Mouse (Mus musculus) right cerebral cortex, postnatal 25 days (tissue): ENCODE measurements at regions not wholly inside any gene's neighbourhood (a gene's known extent, or its start where the extent isn't known, plus 50 kb on each side); places are given as distances from the start of the nearest gene placed in this dataset.

Experiments used
- DNase-seq: peaks from one replicate; pipeline ENCODE4 v3.0.0; 2022

DNA sequence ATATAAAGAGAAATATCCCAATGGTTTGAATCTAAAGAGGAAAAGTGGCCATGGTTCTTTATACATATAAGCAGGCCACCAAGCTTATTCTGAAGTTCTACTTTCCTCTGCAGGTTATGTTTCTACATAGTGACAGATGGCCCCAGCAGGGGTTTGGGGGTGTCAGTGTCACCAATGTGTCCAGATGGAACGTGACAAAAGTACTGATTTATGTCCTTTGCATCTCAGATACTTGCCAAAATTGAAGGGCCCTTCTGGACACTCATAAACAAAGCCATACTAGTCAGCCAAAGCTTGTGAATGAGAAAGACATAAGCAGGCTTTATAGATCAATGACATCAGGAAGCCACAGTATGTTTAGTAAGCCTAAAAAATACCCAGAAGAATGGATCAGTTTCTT is 190.3 kb downstream of the Etaa1 start:
- DNase-seq: no peak

DNA sequence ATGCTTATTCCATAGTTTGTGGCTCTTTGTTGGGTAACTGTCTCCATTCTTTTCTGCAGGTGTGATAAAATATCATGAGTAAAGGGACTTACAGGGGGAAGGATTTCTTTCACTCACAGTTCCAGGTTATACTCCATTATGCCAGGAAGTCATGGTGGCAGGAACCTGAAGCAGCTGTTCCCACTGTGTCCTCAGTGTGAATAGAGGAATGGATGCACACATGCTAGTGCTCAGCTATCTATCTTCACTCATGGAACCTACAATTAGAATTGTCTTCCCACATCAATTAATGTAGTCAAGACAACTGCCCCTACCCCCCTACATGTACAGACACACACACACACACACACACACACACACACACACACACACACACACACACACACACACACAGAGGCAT is 189.5 kb downstream of the Etaa1 start:
- DNase-seq: no peak

DNA sequence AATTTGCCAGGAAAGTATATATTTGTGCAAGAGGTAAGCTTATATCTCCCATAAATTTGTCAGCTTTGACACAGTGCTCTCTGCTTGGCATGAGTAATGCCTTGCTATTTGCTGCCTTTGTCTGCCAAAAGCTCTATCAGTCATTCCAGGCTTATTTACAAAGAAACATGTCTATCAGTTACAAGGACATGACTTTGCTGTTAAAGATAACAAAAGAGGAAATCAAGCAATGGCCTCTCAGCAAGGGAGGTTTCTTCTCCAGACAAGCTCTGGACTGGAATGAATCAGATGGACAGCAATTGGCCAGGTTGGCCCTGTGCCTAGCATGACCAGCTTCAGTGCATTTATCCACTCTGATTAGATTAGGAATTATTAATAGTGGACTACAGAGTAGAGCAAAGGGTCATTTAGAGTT is 185.3 kb downstream of the Etaa1 start:
- DNase-seq: no peak

DNA sequence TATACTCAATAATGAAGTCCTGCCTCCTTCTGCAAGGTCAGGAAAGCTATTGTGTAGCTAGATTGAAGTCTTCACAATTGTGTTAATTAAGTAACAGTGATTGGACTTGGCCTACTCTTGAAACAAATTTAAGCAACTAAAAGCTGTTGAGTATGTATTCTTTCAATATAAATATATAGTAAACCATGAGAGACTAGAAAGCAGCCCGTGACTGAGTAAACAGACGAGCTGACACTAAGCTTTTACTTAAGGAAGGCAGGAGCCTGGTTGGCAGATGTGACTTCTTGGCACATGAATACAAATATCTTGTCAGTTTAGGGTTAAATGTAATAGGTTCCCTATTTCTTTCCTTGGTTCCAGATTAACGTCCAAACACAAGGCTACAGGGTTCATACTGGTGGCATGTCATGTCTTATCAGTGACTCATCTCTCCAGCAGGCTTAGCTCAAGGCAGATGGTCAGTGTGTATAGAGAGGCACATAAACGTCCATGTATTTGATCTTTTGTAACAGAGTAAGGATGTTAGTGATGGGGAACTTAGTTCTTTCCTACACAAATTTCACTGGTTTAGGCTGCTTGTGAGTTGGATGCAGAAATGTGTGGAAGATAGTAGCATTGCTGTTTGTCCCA is 184.7 kb downstream of the Etaa1 start:
- DNase-seq: no peak

DNA sequence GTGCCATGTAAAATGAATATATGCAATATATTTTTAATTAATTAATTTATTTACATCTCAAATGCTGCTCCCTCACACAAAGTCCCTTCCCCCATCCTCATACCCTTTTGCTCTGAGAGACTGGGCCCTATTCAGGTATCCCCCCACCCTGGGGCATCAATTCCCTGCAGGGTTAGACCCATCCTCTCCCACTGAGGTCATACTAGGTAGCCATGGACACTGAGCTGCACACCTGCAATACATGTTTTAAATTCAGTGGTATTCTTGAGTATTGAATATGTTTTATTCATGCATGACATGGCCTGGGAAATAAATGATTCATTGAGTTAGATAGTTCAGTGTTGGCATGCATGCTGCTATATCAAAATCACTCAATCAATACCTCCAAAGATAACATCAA is 156.0 kb downstream of the Etaa1 start:
- no peak for DNase-seq

DNA sequence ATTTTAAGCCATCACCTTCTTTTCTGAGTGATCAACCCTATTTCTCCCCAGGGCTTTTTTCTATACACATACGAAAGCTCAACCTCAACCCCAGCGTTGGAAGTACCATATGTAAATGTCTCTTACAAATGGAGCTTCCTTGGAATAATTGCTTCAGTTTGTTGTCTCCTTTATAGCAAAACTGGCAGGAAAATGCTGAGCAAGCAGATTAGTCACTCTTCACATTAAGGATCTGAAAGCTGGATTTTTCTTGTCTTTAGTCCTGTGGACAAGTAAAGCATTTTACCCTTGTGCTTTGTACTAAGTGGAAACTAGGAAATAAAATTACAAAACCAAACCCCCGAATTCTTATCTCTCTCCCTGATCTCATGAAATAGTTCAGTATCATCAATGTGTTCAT is 145.8 kb downstream of the Etaa1 start:
- DNase-seq: no peak

DNA sequence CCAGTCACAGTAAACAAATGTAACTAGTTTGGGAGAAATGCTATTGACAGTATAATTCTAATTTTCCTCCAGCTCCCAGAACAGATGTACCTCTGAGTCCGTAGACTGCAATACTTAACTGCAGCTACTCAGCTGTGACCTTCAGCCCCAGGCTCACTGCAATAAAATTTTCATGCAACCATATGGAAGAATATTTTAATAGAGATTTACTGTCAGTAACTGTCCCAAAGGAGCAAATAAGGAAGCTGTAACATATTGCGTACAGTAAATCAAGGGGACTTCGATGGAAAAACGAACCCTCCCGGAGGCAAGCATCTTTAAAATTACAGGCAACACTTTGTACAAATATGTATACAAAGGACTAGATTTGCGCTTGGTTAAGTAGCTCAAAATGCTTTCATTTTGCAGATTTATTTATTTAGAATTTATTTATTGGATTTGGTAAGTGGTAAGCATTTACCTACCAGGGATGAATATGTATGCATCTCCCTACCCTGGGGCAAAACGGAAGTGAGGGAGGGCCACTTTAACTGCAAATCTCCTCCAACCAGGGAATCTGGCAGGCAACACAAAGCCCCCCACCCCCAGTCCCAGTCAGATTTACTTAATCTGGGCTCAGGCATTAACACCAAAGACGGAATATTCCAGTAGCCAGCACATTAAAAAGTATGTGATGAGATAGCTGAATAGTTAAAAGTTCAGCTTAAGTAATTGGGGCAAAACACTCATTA is 141.7 kb downstream of the Etaa1 start:
- DNase-seq: no peak

DNA sequence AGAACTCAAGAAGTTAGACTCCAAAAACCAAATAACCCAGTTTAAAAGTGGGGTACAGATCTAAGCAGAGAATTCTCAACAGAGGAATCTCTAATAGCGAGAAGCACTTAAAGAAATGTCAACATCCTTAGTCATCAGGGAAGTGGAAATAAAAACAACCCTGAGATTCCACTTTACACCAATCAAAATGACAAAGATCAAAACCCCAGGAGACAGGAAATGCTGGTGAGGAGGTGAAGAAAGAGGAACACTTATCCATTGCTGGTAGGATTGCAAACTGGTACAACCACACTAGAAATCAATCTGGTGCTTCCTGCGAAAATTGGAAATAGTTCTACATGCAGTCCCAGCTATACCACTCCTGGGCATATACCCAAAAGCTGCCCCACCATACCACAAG is 111.0 kb downstream of the Etaa1 start:
- DNase-seq: no peak

DNA sequence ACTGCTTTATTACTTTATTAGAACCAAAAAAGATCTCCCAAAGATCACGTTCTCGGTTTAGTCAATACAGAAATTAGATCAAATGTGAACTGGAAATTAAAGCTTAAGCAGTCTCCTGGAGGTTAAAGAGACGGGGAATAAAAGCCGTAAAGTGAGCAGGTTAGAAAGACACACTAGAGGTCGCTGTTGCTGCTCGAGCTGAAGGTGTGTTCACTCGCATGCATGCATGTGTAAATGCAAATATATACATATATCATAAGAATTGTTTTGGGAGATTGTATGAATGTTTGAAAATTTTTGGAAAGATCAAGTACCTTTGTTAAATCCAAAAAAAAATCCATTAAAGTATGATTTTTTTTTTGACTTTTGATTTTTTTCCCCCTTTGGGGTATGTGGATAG is 101.3 kb downstream of the Etaa1 start:
- no peak for DNase-seq

DNA sequence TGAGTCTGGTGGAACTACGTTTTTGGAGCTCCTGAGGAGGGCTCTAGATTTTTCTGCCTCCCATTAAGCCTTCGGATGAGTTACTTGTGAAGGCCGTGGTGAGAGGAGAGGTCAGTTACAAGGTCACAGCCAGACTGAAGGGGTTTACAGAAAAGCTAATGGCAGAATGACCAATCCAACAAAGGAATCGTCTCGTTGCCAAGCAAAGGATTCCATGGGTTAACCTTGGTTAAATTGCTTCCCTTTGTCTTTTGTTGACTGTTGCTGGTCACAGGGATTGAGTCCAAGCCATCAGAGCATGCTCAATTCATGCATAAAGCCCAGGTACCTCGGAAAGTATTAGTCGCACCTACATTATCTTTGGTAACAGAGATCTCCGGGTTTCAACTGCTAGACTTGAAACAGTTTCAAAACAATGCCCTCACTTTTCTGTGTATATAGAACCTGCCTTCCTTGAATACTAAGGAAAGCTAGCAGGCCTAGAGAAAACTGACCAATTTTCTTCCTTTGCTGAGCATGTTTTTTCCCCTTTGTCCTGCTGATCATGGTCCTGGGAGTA is 100.3 kb downstream of the Etaa1 start:
- no peak for DNase-seq

DNA sequence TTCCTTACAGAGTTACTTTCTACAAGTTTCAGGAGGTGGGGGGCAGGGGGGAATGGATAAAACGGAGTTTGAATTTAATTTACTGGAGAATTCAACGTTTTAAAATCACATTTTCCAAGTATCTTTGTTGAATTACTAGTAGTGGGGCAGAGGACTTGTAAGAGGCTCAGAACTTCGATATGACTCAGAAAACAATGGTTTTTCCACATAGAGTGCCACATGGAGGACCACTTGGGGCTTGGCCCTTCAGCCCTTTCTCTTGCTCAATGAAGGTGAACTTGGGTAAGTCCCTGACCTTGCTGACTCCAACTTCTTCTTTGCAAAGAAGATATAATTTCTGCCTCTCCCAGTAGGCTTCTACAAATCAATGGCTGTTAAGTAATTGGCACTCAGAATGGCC is 99.8 kb downstream of the Etaa1 start:
- no peak for DNase-seq

DNA sequence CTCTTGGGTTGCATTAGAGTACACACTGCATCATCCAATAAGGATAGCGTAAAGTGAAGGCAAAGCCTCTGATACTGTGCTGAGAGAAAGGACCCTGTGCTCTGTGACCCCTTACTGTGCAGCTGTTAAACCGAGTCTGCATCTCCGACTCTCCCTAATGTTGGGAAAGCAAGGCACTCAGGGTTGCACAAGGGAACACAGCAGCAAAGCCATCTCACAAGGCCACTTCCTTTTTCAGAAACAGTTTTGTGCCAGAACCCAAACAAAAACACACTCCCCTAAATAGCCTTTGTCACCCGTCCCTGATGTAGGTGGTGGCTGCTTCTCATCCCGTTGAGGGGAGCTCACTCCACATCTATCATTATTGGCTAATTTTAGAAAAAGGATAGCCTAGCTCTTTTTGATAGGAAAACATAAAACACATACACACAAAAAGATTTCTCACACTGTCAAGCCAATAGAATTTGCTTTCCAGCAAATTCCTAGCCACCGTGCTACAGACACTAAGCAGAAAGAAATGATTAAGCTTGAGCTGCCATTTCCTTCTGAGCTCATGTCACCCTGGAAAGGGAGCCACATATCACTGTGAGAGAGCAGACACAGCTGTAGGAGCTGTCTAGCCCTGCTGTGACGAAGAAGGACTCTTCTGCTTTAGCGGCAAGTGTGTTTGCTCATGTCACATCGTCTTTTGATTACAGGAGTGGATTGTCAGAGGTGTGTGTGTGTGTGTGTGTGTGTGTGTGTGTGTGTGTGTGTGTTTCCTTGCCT is 94.1 kb downstream of the Etaa1 start:
- DNase-seq: no peak

DNA sequence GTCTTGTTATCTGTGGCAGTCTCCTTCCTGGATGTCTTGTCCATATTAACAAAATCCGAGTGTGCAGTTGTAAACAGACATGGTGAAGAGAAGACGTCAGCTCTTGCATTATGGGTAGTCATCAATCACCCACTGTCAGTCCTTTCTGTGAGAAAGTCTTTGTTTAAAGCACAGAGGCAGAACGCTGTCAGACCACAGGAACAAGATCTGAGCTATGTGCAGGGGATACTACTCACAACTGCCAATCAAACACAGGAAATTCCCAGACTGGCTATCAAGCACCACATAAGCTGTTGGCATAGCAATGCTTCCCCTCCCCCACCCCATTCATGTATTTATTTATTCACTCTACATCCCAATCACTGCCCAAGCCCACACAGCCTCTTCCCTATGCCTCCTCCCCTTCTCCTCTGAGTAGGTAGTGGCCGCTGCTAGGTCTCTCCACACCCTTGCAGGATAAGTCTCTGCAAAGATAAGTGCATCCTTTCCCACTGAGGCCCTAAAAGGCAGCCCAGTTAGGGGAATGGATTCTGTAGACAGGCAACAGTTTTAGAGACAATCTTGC is 88.8 kb downstream of the Etaa1 start:
- DNase-seq: no peak

DNA sequence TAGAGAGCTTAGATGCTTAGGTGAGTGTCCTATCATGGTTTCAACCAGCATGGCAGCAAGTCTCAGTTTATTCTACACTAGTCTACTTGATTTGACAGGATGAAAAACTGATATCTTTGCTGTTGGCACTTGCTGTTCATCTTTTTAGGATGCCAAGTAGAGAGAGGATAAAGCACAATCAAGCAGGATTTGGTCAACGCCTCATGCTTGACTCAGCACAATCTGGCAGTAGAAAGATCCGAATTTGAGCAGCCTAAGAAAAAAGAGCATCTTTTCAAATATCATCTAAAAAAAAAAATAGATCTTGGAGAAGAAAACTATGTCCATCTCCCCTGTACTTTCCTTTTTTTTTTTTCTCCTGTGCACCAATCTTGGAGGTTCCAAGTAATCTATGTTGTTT is 83.0 kb downstream of the Etaa1 start:
- DNase-seq: no peak

DNA sequence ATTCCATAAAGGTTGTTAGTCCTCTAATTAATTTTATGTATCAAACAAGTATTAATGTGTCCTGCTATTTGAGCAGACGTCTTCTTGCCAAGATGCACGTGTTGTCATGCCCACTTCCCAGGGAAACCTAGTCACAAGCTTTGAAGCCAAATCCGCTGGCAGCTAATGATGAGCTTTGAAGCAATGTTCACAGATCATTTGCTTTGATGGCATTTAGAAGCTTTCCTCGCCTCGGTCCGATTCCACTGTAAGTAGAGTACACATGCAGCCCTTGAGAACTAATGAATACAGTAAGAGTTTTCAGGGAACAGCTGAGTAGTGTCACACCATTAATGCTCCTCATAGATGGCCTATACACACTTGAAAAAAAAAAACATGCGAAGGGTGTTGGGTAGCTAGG is 81.8 kb downstream of the Etaa1 start:
- no peak for DNase-seq

DNA sequence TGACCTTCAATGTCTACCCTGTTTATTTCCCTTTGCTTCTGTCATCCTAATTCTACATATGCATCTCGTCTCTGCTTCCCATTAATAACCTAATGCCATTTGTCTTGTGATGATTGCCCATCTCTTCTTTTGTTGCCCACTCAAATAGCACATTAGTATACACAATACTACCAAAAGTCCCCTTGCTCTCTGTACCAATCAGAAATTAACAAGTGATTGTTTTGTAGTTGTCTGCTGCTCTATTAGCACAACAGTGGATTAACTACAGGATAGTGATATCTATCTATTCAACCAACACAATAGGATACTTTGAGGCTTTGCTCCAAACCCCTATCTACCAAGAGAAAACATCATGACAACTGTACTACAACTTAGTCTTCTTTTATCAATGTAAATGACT is 70.4 kb downstream of the Etaa1 start:
- DNase-seq: no peak
